Mouse (Mus musculus) gastrocnemius, postnatal 25 days (tissue): ENCODE data around the gene B3gat3. TPM values are rescaled to one million over a fixed set of nuclear protein-coding genes. Genes with fewer than 3 reads are reported as not detected.
A peak's percentile ranks its signal among the peaks of the same experiment; 100 is the strongest.
"Not testable (repeated sequence)": the region's sequence is repeated elsewhere in the genome, so short reads cannot be mapped to it uniquely, and the experiment has no call there.

Source experiments
- DNase-seq: peaks from one replicate; pipeline ENCODE4 v3.0.0; 2022
- long read RNA-seq, 2 experiments: library from polyadenylated mRNA; stranded (forward); transcript quantifications; one replicate each; pipeline ENCODE4 v2.0.0; 2021
- total RNA-seq, 2 experiments: library from RNA; stranded (reverse); gene quantifications; 1 replicate in 1 of 2; 2 replicates in 1 of 2; pipeline ENCODE4 v1.2.3; 2021

B3gat3 gene
- total RNA-seq, result 10 to 100 TPM; 27.2 to 28.3 TPM
- long read RNA-seq, experiment 1, transcript B3gat3-203 (5 exons, 909 nt), result minor isoform, 6 of 48 reads
- long read RNA-seq, experiment 1, transcript B3gat3-201 (5 exons, 1,603 nt), result major isoform, 33 of 48 reads
- long read RNA-seq, experiment 1, partial matches to known transcripts, result 2 of 48 reads
- long read RNA-seq, experiment 1, other reads (novel, unspliced or antisense), result 7 of 48 reads
- long read RNA-seq, experiment 2, transcript B3gat3-201 (5 exons, 1,603 nt), result major isoform, 38 of 43 reads
- long read RNA-seq, experiment 2, partial matches to known transcripts, result 2 of 43 reads
- long read RNA-seq, experiment 2, other reads (novel, unspliced or antisense), result 0 of 43 reads

DNA sequence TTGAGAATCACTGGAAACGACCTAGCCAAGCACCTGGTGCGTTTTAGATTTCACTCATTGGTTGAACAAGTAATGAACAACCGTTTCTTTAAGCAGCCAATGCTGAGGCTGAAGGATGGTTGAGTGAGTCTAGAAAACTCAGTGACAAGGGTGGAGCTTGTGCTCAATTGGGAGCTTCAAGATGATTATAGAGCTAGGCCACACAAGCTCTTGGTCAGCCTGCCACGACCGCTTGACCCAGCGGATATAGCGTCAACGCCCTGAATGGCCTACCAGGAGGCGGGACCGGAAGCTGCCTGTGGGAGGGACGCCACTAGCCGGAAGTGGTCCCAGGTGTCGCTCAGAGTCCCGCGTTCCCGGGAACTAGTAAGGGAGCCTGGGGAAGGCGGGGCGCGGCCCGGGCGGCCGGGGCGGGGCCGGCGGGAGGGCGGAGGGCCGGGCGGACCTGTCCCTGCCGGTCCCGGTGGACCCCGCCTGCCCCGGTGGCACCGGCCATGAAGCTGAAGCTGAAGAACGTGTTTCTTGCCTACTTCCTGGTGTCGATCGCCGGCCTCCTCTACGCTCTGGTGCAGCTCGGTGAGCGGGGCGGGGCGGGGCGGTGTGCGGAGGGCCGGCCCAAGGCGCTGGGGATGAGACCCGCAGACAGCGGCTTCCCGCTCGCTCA lies at the start of gene B3gat3:
Gene B3gat3 (plus strand): TSS at position 302 of the 664 bp plus-strand sequence.
- peak; percentile 95 for DNase-seq

DNA sequence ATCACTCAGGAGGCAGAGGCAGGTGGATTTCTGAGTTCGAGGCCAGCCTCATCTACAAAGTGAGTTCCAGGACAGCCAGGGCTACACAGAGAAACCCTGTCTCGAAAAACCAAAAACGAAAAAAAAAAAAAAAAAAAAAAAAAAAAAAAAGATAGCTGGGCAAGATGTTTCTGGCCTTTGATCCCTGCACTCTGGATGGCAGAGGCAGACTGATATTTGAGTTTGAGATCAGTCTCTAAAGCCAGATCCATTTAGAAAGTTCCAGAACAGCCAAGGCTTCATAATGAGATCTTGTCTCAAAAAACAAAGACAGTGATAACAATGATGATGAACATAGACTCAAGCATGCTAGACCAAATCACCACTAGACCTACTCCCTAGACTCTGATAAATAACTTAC lies 49.8 kb upstream of the B3gat3 start:
- DNase-seq, result not testable (repeated sequence)

DNA sequence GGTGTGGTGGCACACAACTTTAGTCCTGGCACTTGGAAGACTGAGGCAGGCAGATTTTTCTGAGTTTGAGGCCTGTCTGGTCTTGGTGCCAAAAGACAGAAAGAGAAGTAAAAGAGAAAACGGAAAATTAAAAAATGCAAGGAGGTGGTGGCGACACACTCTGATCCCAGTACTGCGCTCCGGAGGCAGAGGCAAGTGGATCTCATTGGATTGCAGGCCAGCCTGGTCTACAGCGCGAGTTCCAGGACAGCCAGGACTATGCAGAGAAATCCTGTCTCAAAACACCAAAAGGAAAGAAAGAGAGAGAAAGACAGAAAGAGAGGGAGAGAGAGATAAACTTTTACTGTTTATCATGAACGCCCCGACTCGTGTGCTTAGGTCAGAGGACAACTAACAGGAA lies 49.3 kb upstream of the B3gat3 start:
- no peak for DNase-seq

DNA sequence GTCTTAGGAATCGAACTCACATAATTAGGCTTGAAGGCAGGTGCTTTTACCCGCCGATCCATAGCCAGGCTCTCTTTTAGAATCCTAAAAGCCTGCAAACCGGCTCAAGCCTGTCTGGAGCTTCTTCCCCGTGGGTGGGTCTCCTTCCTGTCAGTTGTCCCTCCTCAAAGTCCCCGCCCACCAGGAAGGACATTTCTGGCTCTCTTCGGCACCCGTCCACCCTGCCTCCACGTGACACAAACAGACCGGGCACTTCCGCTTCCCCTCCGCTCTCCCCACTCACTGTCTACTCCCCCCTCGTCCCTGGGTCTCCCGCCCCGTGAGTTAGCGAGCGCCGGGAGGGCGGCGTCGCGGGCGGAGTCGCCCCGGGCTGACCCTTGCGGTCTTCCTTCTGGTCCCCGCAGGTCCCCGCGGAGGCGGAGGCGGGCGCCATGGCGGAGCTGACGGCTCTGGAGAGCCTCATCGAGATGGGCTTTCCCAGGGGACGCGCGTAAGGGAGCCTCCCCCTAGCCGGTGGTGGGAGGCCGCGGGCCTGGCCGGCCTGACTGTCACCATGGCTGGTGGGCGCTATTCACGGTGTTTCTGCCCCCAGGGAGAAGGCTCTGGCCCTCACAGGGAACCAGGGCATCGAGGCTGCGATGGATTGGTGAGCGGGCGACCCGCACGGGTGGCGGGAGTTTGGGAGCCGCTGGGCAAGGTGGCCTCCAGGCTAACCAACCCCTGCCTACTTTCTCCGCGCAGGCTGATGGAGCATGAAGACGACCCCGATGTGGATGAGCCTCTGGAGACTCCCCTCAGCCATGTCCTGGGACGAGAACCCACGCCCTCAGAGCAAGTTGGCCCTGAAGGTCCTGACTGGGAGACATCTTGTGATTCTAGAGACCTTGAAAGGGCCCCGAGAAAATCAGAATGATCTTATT lies 48.6 kb upstream of the B3gat3 start, which contains the start of gene Ubxn1:
Gene Ubxn1 (plus strand): TSS at position 230 of the 920 bp plus-strand sequence.
- DNase-seq, result peak; percentile 98

DNA sequence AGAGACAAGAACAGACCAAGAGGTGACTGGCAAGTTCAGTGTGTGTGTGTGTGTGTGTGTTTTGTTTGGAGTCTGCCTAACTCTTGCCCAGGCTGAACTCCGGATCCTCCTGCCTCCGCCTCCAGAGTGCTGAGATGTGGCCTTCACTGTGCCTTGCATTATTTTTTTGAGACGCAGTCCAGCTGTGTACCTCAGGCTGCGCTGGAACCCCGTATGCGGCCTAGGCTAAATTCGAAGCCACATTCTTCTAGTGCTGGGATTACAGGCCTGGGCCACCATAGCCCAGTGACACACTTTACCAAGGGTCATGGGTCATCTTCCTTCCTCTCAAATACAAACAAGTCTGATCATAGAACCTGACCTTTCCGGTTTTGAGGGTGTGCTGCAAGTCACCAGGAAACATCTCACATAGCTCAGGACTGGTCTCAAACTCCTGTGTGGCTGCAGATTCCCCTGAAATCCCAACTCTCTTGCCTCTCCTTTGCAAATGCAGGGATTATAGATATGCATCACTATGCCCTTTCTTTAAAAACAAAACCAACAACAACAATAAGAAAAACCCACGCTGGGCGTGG lies 47.8 kb upstream of the B3gat3 start:
- DNase-seq, result no peak

DNA sequence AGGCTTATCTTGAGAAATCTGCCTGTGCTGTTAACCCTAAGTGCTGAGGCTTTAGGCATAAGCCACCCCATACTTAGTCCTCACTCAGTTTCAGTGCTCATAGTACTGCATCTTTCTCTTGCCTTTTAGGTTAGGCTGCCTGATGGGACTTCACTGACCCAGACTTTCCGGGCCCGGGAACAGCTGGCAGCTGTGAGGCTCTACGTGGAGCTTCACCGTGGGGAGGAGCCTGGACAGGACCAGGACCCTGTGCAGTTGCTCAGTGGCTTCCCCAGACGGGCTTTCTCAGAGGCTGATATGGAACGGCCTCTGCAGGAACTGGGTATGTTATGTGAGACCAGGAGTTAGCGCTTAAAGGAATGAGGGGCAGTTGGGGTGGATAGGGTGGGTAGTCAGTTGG lies 45.1 kb upstream of the B3gat3 start:
- DNase-seq, result no peak

DNA sequence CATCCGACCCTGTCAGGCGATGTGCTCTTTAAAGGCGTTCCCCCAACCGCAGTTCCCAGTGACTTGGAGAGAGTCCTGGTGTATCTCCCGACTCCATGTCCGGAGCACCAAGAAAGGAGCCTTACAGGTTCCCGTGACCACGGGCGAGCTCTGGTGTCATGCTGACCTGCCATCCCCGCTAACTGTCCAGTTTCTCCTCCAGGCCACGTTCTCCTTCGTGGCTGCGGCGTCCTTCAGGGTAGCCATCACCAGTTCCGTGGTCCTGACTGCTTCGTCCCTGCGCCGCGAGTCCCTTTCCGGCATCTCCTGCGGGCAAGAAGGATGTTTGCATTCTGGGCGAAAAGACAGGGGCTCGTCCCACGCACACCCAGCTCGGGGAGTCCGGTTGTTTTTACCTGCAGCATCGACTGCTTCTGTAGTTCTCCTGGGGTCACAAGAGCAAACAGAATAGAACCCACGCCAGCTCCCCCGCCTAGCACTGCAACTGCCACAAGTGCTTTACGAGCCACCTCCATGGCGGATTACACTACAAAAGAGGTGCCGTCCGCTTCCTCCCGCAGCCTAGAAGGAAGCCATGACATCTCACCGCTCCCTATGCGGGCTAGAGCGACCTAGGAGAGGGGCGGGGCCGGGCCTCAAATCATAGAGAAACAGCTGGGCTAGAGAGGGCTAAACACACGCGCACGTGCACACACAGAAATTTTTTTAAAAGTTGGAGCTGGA lies 39.7 kb upstream of the B3gat3 start, which contains the start of gene Uqcc3:
Gene Uqcc3 (minus strand): TSS at position 613 of the 723 bp plus-strand sequence.
- DNase-seq, result peak; percentile 88

DNA sequence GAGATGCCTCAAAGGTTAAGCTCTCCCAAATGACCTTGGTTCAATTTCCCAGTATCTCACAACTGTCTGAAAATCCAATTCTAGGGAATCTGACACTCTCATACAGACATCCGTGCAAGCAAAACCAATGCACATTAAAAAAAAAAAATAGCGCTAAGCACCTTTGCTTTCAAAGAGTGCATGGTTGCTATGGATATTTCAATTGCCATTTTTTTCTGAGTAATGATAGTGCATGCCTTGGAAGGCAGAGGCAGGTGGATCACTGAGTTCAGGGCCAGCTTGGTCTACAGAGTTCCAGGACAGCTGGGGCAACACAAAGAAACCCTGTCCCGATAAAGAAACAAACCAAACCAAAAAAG lies 39.2 kb upstream of the B3gat3 start:
- DNase-seq, result no peak

DNA sequence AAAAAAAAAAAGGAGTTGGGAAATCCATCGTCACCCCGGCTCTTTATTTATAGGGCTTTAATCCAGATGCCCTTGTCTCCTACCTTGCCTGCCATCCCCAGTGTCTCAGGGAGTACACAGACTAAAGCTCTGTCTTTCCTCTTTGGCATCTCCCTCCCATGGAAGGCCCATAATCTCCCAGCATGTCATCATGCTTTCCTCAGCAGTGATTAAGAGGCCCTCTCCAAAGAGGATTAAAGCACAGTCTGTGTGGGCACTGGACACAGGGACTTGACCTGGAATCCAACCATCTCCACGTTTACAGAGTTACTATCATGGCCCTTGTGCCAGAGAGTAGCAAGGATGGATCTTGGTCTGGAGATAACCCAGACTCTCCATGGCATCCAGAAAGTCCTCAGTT lies 36.6 kb upstream of the B3gat3 start, which contains the start of the genes Lbhd1 and Gm49403:
Gene Lbhd1 (plus strand): TSS at position 117 of the 400 bp plus-strand sequence.
Gene Gm49403 (plus strand): TSS at position 315 of the 400 bp plus-strand sequence.
- no peak for DNase-seq

DNA sequence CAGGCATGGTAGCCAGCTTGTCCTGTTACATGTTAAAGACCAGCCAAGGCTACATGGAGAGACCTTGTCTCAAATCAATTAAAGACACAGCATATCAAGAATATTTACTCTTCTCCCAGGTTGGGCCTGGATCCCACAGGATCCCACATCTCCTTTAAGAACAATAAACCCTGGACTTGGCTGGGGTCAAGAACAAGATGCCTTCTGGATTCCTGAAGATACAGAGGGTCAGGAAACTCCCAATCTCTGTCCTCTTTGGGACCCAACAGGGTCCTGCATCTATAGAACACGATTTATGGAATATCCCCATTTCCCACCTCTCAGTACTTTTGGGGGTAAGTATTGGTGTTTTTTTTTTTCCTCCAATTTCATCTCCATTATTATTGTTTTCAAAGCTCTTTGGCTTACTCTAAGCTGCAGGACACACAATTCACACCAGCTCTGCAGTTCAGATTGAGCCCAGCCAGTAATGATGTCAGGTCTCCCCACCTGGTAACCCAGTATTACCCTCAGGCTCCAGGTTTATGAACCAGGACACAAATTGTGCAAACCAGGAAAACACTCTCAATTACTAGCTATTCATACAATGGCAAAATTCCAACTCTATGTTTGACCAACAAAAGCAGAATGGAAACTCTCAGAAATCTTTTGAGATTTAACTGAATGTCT lies 33.1 kb upstream of the B3gat3 start:
- DNase-seq, result no peak

DNA sequence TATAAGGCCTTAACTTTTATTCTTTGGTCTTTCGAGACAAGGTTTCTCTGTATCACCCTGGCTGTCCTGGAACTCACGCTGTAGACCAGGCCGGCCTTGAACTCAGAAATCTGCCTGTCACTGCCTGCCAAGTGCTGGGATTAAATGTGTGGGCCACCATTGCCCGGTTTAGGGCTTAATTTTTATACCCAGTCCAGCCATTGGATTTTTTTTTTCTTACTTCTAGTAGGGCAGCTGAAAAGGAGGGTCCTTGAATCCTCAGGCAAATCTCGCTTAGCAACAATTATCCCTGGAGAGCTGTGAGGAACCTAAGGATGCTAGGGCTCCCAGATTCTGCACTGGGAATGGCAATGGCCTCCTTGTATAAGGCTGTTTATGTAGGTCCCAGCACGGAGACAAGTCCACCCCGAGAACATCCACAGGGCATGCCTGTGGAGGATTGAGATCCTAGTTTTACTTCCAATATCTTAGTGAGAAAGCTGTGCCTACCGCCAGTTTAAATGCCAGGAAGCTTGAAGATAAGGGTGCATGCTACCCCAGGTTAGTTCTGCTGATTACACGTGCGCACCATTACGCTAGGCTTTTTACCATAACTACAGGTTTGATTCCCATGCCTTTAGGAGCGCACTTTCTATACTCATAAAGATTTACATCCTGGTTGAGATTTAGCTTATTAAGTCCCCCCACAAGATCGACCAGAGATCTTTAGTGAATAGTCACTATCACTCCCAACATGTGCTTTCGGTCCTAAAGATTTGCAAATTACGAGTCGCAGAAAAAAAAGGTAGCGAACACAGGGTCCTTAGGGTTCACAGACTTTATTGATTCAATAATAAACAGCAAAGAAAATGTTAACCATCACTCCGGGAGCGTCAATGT lies 32.4 kb upstream of the B3gat3 start:
- no peak for DNase-seq

DNA sequence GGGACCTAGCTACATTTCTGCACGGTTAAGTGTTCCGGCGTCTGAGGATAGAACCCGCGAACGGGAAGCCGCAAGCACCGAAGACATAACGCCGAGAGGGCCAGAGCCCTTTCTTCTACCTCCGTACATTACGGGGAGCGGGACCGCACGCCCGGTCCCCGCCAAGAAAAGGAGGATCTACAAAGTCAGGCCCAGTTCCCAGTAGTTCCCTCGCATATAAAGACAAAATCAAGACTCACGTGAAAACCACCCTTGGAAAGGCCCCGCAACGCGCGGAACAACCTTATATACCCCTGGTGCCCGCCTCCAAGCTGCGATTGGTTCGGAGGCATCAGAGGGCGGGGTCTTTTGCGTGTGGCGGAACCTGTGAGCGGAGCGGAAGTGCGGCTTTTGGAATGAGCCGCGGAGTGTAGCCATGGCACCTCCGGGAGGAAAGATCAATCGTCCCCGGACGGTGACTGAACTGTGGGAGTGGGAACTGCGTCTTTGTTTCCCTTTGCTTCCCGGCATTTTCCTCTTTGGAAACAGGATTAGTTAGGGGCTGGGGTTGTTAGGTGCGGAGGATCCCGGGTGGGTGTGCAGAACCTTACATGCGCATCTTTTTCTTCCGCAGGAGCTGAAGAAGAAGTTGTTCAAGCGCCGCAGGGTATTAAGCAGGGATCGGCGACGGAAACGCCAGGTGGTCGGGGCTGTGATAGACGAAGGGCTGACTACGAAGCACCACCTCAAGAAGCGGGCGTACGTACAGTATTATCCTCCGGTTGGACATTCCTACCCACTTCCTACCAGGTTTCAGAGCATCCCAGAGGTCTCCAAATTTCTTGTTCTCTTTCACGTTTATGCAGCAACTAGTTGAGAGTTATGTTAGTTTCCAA lies 31.4 kb upstream of the B3gat3 start, which contains the start of the genes 1810009A15Rik and Gm49416:
Gene 1810009A15Rik (plus strand): TSS at position 343 of the 875 bp plus-strand sequence.
Gene Gm49416 (plus strand): TSS at position 416 of the 875 bp plus-strand sequence.
- DNase-seq, result peak; percentile 93

DNA sequence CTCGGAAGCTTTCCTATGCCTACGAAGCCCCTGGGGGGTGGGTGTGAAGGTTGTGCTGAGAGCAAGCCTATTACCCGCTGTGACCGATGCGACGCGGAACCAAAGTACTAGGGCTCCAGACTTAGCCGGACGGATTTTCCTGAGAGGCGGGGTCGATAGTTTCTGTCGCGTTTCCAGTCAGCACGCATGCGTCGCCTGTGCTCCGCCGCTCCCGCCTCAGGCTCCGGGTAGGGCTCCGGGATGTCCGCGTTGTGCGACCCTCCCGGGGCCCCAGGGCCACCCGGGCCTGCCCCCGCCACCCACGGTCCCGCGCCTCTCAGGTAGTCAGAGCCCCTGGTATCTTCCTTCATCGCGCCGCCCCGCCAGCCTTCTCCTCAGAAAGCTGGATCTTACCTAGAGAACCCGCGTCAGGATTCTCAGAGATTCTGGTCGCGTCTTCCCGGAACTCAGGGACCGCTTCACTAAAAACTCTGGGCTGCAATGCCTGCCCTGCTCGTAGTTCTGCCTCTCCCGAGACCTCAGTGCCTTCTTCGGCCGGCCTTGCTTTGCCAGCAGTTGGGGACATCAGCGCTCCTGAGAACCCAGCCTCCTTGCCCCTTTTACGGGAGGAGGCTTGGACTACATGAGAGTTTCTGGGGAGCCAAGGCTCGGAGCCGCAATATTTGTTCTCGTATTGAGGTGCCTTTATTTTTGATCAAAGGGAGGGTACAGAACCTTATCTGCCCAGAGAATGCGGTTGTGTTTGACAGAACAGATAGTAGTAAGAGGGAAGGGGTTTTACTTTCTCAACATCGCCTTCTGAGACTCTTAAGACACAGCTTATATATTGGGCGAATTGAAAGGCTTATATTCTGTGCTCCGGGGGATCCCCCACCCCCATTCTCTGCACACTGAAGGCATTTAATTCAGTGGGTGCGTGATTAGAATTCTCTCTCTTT lies 27.1 kb upstream of the B3gat3 start, which contains the start of gene Ints5:
Gene Ints5 (plus strand): TSS at position 177 of the 938 bp plus-strand sequence.
- DNase-seq, result peak; percentile 78

DNA sequence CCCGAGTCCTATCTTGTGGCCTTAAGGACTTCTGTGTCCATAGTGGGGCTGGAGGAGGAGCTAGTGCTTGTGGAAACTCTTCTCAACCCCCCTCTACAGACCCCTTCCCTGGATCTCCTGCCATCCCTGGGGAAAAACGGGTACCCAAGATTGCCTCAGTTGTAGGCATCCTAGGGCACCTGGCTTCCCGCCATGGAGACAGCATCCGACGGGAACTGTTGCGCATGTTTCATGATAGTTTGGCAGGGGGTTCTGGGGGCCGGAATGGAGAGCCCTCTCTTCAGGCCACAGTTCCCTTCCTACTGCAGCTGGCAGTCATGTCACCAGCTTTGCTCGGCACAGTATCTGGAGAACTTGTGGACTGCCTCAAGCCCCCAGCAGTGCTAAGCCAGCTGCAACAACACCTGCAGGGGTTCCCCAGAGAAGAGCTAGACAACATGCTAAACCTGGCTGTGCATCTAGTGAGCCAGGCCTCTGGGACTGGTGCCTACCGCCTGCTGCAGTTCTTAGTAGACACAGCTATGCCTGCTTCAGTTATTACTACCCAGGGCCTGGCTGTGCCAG lies 24.7 kb upstream of the B3gat3 start:
- DNase-seq, result no peak

DNA sequence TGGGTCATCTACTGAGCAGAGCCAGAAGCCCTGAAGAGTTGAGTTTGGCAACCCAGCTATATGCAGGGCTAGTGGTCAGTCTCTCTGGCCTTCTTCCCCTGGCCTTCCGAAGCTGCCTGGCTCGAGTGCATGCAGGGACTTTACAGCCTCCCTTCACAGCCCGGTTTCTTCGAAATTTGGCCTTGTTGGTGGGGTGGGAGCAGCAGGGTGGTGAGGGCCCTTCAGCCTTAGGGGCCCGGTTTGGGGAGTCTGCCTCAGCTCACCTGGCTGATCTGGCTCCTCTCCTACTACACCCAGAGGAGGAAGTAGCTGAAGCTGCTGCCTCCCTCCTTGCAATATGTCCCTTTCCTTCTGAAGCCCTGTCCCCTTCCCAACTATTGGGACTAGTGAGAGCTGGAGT lies 23.9 kb upstream of the B3gat3 start:
- not testable (repeated sequence) for DNase-seq

DNA sequence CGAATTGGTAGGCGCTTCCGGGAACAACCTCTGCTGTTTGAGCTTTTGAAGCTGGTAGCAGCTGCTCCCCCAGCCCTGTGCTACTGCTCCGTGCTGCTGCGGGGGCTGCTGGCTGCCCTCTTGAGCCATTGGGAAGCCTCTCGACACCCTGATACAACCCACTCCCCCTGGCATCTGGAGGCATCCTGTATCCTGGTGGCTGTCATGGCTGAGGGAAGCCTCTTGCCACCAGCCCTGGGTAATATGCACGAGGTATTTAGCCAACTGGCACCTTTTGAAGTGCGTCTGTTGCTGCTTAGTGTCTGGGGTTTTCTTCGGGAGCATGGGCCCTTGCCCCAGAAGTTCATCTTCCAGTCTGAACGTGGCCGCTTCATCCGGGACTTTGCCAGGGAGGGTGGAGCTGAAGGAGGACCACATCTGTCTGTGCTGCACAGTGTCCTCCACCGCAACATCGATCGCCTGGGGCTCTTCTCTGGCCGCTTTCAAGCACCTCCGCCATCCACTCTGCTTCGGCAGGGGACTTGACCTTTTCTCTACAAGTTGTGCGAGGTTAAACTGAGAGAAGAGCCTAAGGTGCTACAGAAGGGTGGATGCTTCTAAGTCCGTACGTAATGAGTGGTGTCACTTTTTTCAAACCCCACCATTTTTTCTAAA lies 22.8 kb upstream of the B3gat3 start:
- DNase-seq, result peak; percentile 35
